Mouse (Mus musculus): ENCODE results near the gene Gm43738.

Gene Gm43738

DNA sequence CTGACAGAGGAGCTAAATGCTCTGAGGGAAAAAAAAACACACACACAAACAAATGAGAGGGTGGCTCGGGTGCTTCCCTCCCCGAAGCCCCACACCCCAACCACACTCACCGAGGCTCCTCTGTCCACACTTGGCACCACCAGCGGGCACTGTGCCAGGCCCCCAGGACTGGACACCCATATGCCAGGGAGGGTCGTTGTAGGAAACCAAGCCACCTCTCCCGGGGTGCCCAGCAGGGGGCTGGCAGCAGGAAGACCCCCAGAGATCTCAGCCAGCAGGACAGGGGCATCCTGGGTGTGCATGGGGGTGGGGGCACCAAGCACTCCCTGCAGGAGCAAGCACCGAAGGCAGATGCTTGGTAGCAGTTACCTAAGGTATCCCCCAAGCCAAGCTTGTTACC is at the start of gene Gm43738:
Gene Gm43738, minus strand, starts transcription at position 289 of the 400 bp plus-strand sequence.
- no peak for DNase-seq (ENCODE audit: low spot score in 2 of 2)

DNA sequence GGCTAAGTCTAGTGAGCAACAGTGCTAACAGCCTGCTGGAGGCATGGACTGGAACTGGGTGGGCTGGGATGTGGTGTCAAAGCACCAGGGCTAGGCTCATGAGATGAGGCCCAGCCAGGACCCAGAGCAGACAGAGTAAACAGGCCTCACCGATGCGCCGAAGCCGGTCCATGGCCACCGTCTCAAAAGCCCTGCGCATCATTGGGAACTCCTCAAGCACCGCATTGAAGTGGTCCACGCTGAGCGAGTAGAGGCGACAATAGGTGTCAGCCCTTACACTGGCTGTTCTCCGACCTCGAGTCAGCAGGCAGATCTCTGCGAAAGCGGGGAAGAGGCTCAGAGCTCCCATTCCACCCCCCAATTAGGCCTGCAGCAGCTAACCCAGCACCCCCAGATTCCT is 47.7 kb upstream of the Gm43738 start:
- no peak for DNase-seq (ENCODE audit: low spot score in 2 of 2)

DNA sequence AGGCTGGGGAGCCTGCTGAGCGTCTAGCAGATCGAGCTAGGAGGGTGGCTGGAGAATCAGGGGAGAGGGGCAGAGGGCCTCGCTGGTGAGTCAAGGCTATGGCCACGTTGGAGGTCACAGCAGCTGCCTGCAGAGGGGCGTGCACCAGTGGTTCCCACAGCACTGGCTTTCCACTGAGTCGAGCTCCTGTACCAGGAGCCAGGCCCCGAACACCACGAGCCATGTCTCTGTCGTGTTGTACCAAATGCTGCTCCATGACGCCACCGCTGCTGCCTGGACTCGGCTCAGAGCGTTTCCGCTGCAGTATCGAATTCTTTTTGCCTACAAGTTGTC is 47.0 kb upstream of the Gm43738 start:
- DNase-seq (ENCODE audit: low spot score in 2 of 2): no peak

DNA sequence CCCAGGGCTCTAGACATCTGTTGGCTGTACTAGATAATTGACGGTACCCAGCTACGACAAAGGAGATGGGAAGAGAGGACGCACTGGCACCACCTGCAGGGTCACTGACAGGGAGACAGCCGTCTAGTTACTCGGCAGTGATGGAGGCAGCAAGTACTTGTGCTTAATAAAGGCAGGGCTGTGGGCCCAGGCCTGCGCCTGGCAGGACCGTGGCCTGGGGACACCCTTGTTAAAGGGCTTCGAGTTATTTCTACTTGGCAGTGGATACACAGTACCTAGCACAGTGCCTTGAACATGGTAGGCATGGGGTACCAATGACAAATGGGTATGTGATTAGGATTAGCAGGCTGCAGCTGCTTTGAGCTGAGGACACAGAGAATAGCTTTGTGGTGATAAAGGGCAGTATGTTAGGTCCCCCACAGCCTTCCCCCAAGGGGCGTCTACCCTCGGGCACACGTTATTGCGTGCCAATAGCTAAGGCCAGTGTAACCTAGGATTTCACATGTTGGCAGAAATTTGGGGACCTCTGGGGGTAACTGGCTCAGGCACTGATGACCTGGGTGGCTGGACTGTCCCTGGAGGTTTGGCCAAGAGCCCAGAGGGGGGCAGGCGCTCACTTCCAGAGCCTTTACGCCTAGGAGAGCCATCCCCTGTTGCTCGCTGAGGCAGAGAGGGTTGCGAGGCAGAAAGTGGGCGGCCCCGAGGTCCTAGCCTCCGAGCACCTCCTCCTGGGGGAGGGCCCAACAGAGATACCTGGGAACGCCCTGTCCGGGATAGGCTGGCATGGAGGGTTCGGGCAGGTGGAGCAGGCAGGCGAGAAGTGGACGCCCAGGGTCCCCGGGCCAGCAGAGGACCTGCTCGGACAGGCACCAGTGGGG is 46.4 kb upstream of the Gm43738 start:
- no peak for DNase-seq (ENCODE audit: low spot score in 2 of 2)

DNA sequence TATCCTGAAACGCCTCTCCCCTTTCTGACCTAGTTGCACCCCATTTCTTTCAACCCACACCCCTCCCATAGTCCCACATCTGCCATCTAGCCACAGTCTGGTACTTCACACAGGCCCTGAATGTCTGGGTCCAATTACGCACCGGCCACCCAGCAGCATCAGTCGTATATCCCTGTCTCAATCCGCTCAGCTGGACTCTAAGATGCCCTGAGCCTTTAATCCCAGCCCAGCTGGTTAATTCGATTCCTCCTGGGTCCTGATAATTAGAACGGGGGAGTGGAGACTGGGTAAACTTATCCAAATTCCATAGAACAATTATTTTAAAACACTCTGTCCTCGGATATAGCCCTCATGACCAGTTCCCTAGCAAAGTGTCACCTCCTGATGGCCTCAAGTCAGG is 44.7 kb upstream of the Gm43738 start:
- DNase-seq (ENCODE audit: low spot score in 2 of 2): no peak

DNA sequence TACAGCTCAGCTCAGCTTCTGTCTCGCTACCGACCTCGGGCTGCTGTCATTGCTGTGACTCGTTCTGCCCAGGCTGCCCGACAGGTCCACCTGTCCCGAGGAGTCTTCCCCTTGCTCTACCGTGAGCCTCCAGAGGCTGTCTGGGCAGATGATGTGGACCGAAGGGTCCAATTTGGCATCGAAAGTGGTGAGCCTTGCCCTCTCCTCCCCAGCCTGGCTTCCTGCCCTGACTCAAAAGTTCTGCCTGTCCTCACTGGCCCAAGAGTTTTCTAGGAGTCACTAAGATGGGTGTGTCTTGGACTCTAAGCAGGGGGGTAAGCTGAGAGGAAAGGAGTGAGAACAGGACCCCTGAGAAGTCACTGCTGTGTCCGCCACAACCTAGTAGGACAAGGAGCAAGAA is 43.9 kb upstream of the Gm43738 start:
- no peak for DNase-seq (ENCODE audit: low spot score in 2 of 2)

DNA sequence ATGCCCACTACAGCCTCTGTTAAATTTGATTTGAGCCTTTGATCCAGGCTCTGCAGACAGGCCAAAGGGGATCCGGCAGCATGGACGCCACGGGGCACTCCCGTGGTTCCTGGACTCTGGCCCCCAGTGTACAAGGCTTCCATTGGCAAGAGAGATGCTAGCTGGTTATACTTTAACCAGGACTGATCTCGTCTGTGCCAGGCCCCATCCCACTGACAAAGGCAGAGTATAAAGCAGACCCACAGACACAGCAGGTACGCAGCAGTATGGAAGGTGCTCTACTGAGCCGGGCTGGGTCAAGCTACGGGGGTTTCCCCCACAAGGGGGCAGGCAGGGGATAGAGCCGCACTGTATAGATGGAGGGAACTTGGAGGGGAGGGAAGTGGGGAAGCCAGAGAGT is 35.5 kb upstream of the Gm43738 start:
- DNase-seq (ENCODE audit: low spot score in 2 of 2): no peak

DNA sequence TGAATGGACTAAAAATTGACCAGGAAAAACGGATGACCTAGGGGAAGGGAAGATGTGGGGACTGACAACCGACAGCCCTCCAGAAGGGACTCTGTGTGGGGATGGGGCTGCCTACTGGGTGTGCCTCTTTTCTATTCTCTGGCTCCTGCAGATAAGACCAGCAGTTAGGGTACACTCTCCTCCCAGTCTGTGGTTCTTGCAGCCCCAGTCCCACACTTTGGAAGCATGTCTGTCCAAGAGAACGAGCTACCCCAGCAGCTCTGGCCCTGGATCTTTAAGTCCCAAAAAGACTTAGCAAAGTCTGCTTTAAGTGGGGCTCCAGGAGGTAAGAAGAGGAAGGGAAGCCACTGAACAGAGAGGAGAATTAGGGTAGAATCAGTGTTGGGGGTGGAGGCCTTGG is 35.1 kb upstream of the Gm43738 start, which contains the start of gene Pklr:
Gene Pklr, plus strand, starts transcription at position 185 of the 400 bp plus-strand sequence.
- no peak for DNase-seq (ENCODE audit: low spot score in 2 of 2)

DNA sequence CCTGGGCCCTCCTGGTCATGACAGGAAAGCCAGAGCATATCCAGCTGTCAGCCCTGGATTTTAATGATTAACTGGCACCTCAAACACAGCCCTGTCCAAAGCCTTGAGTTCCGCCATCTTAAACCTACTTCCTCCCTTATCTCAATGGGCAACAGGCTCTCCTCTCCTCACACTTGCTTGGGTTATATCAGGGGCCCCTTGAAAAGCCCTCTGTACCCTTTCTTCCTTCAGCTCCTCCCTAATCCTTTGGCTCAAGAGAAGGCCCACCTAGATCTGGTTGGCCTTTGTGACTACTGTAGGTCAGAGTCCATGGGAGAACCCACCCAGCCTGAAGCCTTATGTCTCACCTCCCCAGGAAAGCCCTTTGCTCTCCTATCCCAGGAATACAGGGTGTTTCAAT is 32.9 kb upstream of the Gm43738 start:
- DNase-seq (ENCODE audit: low spot score in 2 of 2): no peak

DNA sequence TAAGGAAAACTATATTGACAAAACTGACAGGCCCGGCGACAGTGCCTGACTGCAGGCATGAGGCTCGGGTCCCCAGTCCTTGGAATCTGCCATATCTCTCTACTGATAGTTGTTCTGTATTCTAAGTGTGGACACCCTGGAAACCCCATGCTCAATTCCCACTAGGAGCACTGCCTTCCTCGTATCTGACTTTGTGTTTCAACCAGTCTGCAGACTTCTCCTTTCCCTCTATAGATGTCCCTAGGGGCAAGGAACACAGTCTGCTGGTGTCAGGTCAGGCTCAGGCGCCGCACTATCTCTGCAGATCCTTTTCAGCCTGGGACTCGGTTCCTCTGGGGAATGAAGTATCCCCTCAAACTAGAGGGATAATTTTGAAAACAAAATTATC is 32.2 kb upstream of the Gm43738 start:
- no peak for DNase-seq (ENCODE audit: low spot score in 2 of 2)

DNA sequence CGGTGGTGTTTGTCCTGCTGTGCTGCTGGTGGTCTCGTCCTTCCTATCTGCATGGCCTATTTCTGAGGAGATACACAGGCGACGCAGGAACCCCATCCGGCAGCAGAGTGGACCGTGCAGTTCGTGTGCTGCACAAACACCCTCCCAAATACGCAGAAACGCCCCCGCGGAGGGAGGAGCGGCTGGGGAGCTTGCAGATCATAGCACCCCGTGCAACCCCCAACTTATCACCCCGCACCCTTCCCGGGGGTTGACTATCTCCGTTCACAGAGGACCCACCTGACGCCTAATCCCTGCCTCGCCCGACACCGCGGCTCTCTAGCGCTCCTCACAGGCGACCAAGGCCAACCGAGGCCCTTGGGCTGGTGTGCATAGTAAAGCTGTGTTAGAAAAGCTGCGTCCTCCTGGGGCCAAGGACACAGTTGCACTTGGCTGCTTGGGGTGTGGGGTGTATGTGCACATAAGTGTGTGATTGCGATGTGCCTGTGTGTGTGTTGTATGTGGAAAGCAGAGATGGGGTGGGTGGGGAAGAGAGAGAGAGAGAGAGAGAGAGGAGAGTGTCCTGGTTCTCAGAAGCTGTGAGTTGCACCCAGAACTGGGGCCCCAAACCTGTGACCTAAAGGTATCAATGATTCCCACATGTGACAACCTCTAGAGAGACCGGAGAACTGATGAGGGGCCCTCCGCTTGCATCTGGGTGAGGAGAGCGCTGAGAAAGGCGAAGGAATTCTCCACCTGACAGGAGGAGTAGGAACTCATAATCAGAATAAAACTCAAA is 31.6 kb upstream of the Gm43738 start:
- DNase-seq (ENCODE audit: low spot score in 2 of 2): peak in 1 of 2 experiments; percentile 63

DNA sequence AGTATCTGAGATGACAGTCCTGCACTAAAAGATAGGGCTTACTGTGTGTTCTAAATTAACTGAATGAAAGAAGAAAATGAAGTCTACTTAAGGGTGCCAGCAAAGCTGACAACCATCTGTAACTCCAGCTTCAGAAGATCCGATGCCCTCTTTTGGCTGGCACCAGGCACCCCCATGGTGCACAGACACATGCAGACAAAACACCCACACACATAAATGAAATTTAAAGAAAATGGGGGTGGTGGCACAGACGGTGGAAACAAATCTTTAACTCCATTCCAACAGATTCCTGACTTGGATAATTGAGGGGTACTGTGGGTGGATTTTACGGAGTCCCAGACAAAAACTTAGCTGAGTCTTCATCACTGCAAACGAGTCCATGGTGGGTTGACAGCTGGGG is 30.9 kb upstream of the Gm43738 start:
- DNase-seq (ENCODE audit: low spot score in 2 of 2): no peak

DNA sequence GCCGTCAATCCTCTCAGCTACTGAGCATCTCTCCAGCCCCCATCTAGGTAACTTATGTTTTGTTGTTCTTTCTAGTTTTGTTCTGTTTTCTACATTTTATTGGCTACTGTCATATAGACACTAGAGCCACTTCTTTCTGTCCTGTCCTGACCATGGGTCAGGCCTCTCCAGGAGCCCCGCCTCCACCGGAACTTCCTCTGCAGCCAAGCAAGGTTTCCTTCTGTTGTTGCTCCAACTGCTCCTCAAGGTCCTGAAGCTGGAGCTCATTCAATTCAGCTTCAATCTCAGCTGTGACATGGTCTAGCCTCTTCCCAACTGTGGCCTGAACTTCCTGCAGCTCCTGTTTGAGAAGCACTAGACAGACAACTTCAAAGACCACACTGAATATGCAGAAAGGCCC is 29.0 kb upstream of the Gm43738 start:
- no peak for DNase-seq (ENCODE audit: low spot score in 2 of 2)

DNA sequence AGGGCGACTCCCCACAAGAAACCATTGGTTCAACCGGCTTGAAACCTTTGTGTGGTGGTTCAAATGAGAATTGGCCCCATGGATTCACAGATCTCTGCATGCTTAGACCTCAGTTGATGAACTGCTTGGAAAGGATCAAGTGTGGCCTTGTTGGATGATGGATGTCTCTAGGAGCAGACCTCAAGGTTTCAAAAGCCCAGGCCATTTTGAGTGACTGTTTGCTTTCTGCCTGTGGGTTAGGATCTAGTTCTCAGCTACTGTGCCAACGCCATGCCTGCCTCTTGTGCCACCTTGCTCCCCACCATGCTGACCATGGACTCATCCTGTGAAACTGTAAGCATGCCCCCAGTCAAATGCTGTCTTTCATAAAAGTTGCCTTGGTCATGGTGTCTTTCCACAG is 25.1 kb upstream of the Gm43738 start:
- no peak for DNase-seq (ENCODE audit: low spot score in 2 of 2)

DNA sequence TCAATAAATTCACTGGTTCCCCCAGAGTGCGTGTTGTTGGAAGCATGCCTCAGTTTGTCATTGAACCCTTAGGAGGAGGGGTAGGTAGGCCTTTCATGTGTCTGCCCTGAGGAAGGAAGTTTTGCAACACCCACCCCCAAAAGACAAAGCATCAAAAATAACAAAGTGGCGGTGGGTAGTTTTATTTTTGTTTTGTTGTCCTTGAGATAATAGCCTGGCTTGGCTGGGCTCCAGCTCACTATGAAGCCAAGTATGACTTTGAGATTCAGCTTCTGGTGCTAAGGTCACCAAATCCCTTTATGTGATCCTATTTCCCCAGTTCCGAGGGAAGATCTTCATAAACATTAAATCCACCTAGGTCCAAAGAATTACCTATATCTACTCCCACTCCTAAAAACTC is 23.3 kb upstream of the Gm43738 start:
- DNase-seq (ENCODE audit: low spot score in 2 of 2): no peak

DNA sequence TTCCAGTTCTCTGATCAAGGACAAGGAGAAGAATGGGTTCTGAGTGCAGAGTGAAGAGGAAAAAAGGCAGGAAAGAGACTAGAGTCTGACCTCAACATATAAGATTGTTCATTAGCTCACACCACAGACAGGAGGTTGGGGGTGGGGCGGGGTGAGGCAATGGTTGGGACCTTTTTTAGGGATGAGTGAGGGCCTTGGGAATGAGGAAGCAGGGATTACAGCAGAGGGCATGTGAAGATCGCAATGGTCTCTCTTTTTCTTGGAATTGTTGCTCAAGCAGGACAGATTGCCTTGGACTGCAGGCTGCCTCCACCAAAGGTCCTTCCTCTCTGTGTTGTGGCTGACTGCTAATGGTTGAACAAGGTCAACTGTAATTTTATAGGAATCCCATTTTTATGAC is 22.4 kb upstream of the Gm43738 start:
- DNase-seq (ENCODE audit: low spot score in 2 of 2): peak; percentile 52 to 66

DNA sequence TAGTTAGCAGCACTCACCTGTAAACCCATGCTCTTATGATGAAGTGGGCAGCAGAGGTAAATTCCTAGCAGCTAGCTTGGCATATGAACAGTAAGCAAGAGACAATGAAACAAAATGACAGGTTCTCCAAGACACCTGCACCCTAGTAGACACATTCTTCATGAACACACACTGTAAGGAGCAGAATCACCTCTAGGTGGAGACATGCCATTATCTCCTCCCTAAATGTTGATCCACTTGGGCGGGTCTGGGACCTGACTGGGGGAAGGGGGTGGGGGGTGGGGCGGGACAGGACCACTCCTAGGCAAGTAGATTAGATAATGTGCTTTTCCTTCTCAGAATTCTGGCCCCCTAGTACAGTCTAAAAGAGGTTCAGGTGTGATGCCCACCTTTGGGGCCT is 14.6 kb upstream of the Gm43738 start:
- no peak for DNase-seq (ENCODE audit: low spot score in 2 of 2)

DNA sequence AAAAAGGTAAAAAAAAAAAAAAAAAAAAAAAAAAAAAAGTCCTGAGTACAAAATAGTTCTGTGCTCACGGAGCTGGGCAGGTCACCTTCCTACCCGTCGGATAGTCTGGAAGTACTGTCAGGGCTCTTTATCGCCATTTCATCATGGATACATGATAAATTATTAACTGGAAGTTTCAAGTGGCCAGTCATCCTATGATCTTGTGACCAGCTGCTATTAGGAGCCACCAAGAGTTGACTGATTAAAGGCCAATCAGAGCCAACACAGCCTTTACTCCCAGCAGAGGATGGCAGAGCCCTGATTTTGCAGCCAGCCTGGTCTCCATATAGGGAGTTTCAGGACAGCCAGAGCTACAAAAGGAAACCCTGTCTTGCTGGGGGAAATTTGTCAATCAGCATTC is 12.2 kb upstream of the Gm43738 start:
- no peak for DNase-seq (ENCODE audit: low spot score in 2 of 2)

DNA sequence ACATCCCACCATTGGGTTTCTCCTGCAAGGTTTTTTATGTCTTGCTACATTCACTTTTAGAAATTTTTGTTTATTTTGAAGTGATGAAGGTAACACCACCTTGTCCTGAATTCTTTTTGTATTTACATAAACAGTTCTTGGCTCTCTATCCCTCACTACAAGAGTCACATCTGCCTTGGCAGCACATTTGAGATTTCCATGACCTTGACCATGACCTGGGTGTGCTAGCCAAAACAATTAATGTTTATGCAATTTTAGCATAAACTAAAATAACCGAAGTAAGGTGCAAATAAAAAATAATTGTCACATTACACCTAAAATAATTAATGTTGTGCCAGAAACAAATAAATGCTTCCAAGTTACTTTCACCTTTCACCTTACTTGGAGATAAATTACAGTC is 7.2 kb upstream of the Gm43738 start:
- no peak for DNase-seq (ENCODE audit: low spot score in 2 of 2)

DNA sequence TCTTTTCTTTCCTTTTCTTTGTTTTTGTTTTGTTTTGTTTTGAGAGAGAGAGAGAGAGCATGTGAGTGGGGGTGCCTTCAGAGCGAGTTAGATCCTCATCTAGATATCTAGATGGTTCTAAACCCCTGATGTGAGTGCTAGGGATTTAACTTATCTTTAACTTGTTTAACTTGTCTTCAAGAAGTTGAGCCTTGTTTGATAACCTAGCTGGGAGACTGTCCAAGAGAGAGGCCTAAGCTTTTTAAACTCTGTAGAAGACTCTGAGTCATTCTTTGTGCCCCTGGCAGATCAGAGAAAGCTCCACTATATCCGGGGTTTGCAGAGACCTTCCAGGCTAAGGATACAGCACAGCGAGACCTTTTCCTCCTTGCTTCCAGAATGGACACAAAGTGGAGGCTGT is 6.6 kb upstream of the Gm43738 start:
- DNase-seq (ENCODE audit: low spot score in 2 of 2): no peak

DNA sequence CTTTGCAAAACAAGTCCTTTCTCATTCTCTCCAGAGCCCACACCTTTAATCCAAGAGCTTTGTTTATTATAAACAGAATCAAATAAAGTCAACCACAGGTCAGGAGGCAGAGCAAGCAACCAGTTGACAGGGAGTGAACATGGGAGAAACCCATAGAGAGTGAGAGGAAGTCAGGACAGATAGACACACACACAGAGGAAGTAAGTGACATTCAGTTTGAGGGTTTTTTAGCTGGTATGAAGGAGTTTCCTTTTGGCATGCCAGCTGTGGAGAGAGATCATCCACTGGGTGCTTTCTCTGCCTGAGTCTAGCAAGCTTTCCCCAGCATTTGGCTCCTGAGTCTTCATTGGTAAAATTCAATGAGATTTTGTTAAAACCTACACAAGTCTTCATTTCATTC is 6.0 kb upstream of the Gm43738 start:
- DNase-seq (ENCODE audit: low spot score in 2 of 2): no peak

DNA sequence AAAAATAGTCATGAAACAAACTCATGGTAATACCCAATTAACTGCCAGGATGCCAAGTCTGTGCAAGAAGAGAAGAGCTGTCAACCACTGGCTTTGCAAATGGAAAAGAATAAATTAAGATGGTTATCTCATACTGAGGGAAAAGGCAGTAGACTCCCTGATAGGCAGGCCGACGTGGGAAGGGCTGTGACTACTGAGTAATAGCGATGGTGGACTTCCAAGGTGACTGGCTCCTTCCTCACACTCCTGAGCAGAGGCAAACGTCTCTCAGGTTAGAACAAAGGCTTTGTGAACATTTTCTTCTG is 2.3 kb upstream of the Gm43738 start:
- DNase-seq (ENCODE audit: low spot score in 2 of 2): no peak

DNA sequence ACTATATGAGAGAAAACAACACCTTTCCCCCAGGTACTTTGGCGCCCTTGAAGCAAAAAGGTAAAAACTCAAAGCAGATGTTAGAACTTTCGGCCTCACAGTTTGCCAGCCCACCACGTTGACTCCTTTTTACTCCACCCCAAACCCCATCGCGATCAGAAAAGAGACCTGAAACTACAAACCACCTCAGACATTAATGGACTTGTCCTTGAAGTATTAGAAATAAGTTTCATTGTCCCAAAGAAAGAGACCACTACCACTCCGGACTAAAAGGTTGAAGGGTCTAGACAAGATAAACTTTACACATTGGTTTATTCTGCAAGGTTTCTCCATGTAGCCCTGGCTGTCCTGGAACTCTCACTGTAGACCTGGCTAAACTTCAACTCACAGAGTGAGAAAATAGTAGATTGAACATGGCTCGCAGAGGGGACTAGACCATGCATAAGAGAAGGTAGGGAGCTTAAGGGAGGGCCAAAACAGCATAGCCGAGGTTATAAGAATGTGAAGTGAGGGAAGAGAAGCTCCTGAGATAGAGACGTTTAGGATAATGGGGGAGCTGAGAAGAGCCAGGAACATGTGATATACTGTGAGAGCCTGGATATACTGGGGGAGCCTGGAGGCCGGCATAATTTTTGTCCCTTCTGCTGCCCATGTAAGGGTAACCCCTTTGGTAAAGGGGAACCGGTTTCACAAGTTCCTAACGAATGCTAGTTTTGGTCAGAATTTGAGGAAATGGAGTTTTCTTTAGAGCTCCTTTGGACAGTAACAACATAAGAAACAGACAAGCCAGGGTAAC is 1.8 kb upstream of the Gm43738 start:
- DNase-seq (ENCODE audit: low spot score in 2 of 2): no peak
